Mouse (Mus musculus) thymus, adult 2 months (tissue): ENCODE measurements around the gene Tmem200b.

Source experiments
- CTCF ChIP-seq: fragments of 200-500 bp; IDR thresholded peaks from 2 replicates; pipeline ENCODE4 v1.5.1; 2012; ENCODE audit warnings: mild to moderate bottlenecking, control low read depth, low read length, moderate library complexity, borderline replicate concordance; ENCODE audit not compliant: control insufficient read depth, poor library complexity, insufficient read depth; ENCODE audit errors: extremely low read depth
- POLR2A ChIP-seq: fragments of 200-500 bp; IDR thresholded peaks from 2 replicates; pipeline ENCODE4 v1.6.1; 2012; ENCODE audit warnings: mild to moderate bottlenecking, low read length, control low read depth, moderate library complexity; ENCODE audit not compliant: control insufficient read depth, poor library complexity, insufficient read depth; ENCODE audit errors: extremely low read depth

DNA sequence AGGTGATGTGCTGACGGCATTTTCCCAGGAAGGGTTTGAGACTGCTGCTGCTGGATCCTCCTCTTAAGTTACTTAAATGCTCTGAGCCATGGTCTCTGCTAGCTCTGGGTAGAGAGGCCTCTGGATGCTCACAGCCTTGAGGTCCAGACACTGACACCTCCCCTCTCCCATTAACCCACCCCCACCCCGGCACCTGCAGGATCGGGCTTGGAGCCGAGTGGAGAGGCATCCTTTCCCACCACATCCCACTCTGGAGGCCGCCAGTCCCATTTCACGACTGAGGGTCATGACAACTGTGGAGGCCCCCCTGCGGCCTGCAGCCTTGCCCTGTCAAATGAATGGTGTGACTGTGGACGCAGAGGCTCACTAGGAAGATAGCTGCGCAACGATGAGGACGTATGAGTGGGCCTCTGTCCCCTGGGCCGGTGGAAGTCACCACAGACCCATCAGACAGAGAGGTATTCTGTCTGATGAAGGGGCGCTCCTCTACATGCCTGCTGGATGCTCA is 5.7 kb upstream of the Tmem200b start:
- TF ChIP-seq CTCF (no peak), POLR2A (no peak)
